Mouse (Mus musculus): ENCODE results near the gene Rrp8.
A peak's percentile ranks its signal among the peaks of the same experiment; 100 is the strongest.
"Not testable (repeated sequence)": the region's sequence is repeated elsewhere in the genome, so short reads cannot be mapped to it uniquely, and the experiment has no call there.

Rrp8 gene

DNA sequence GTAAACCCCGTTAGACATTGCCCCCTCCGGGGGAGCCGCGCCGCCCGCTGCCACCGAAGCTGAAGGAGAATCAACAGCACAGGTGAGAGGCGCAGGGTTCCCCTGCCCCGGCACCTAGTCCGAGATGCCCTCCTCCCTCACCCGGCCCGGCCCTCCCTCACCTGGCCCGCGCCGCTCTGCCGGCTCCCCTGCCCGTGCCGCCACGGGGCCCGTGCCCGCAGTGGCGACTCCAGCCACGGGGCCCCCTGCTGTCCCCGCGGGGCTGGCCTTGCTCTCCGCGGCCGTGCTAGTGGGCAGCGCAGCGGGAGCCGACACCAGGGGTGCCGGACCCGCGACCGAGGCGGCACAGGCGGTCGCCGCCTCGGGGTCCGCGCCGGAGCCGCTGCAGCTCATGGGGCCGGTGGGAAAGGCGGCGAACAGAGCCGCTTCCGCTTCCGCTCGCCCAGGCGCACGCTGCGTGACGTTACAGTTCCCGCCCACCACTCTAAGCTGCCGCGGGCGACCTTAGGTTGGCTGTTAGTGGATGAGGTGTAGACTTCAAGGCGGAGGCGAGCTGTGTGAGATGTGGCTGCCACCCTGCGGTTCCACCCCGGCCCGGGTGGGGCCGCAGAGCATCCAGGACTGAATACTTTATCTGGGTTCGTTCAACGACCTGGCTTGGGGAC is 6.9 kb upstream of the Rrp8 start, which contains the start of gene Taf10:
Taf10 (minus strand) TSS at position 436 of the 665 bp plus-strand sequence.
- DNase-seq (ENCODE audit: low spot score in 2 of 2), result peak; percentile 92 to 93

DNA sequence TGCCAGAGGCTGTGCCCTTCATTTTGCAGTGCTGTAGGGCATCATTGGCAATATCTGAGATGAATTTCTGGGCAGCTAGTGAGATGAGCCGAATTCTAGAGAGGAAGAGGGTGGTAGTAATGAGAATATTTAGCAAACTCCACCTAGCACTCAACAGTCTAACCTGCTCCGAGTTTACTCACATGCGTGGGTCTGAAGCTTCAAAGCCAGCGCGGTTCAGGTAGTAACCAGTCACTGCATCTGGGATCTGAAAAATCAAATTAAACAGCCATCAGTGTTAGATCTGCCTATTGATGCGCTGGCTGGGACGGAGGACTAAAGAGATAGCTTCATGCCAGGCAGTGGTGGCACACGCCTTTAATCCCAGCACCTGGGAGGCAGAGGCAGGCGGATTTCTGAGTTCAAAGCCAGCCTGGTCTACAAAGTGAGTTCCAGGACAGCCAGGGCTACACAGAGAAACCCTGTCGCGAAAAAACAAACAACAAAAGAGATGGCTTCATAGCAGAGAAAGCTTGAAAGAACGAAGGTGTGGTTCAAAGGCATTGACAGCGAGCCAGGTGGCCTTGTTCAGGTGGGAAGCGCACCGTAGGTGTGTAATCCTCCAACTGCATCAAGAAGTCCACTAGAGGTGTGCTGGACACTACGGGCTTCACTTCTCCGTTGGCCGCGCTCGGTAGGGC is 6.2 kb upstream of the Rrp8 start:
- DNase-seq (ENCODE audit: low spot score in 2 of 2), result not testable (repeated sequence)

DNA sequence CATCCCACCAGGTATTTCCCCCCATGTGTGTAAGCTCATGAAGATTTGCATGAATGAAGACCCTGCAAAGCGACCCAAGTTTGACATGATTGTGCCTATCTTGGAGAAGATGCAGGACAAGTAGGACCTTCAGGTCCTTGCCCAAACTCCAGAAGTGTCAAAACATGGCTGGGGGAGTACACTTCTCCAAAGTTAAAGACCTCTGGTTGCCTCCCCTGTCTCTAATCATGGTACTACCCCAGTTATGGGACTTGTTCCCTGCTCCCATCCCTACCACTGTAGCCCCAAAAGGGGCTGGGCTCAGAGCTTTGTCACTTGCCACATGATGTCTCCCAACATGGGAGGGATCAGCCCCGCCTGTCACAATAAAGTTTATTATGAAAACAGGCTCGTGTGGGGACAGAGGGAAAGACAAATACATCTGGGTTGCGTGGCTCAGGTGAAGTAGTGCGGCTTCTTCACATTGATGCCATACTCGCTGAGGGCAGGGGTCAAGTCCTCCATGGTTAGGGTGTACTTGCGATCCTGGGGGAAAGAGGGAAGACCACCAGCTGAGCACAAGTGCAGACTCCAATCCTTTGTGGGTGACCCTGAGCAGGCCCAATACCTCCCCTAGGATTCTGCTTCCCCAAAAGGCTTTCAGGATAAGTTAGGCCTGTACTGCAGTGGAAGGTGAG is 5.5 kb upstream of the Rrp8 start:
- not testable (repeated sequence) for DNase-seq (ENCODE audit: low spot score in 2 of 2)

DNA sequence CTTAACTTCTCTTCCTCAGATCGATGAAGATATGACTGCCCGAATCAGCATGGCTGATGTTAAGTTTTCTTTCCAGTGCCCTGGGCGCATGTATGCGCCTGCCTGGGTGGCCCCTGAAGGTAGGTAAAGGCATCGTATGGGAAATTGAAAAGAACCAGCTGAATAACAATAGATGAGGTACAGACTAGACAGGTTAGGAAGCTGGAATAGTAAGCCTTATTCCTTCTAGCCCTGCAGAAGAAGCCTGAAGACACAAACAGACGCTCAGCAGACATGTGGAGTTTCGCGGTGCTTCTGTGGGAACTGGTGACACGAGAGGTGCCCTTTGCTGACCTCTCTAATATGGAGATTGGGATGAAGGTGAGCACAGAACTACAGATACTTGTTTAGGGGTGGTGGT is 4.8 kb upstream of the Rrp8 start:
- DNase-seq (ENCODE audit: low spot score in 2 of 2), result no peak

DNA sequence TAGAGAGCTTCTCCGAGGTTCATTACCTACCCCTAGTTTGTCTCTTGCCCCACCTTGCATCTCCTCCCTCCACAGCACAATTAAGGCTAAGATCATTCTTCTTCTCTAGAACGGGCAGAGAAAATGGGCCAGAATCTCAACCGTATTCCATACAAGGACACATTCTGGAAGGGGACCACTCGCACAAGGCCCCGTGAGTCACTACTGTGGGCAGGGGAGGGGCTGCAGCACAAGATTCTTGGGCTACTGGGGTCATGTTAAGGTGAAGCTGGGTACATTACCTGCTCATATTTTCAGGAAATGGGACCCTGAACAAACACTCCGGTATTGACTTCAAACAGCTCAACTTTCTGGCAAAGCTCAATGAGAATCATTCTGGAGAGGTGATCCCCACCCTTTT is 3.7 kb upstream of the Rrp8 start:
- DNase-seq (ENCODE audit: low spot score in 2 of 2), result peak in 1 of 2 experiments; percentile 20

DNA sequence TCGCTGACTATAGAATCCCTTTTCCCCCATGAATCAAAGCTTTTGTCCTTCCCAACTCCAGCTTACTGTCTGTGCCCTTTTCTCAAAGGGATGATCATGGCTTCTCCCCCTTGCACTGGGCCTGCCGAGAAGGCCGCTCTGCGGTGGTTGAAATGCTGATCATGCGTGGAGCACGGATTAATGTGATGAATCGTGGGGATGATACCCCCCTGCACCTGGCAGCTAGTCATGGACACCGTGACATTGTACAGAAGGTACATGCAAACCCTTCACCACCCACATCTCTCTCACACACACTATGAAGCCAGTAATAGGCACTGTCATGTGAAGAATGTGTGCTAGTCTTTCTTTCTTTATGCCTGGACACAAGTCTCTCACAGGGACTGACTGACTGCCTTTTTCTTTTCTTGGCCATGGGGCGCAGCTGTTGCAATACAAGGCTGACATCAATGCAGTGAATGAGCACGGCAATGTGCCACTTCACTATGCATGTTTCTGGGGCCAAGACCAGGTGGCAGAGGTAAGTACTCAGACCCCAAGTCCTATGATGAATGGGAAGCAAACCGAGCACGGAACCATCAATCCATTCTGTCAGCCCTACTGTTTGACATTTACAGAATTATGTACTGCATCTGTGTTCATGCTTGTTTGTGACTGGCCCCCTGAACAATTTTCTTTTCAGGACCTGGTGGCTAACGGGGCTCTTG is 3.1 kb upstream of the Rrp8 start:
- peak in 1 of 2 experiments; percentile 31 for DNase-seq (ENCODE audit: low spot score in 2 of 2)

DNA sequence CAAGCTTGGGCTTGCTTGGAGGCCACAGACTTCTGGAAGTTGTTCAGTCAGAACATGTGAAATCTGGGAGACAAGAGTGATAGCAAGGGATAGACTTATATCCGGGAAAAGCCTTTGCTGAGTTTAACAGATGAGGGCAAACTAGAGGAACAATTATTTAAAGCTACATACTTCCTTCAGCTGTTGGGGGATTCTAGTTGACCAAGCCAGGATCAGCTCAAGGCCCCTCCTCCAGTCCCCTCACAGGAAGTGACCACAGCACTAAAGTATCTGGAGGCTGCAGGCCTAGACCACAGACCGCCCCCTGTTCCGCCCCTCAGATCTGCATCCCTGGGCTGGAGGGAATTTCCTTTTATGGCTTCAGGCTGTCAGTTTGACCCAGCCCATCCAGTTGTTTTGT is 1.8 kb upstream of the Rrp8 start:
- peak in 1 of 2 experiments; percentile 50 for DNase-seq (ENCODE audit: low spot score in 2 of 2)

DNA sequence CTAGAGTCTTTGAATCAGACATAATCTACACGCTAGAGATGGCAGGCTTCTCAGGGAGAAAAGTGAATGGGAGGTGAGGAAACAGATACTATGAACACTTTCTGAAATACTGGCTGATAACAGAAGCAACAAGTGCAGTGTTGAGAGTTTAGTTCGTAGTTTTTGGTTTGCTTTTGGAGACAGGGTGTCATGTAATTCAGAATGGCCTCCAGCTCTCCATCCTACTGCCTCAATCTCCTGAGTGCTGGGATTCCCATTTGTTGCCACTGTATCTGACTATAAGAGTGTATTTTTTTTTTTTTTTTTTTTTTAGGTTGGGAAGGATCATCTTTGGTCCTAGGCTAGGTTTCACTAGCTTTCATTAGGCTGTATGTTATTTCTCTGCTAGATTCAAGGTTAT is 1.1 kb upstream of the Rrp8 start:
- DNase-seq (ENCODE audit: low spot score in 2 of 2), result no peak

DNA sequence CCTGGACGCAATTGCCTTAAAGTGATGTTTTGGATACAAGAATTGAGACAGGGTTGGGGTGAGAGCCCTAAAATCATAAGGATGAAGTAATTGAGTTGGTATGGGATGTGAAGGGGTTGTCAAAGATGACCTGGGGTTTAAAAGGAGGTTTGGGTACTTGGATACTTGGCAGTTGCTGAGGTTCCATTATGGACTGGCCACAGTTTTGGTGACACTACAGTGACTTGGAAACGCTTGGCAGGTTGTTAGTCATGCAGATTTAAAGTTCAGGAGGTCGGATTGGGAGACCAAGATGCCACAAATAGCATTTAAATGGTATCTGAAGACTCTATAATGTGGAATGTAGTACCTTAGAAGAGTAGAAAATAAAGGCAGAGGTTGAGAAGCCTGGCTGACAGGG is 463 bp upstream of the Rrp8 start:
- no peak for DNase-seq (ENCODE audit: low spot score in 2 of 2)

DNA sequence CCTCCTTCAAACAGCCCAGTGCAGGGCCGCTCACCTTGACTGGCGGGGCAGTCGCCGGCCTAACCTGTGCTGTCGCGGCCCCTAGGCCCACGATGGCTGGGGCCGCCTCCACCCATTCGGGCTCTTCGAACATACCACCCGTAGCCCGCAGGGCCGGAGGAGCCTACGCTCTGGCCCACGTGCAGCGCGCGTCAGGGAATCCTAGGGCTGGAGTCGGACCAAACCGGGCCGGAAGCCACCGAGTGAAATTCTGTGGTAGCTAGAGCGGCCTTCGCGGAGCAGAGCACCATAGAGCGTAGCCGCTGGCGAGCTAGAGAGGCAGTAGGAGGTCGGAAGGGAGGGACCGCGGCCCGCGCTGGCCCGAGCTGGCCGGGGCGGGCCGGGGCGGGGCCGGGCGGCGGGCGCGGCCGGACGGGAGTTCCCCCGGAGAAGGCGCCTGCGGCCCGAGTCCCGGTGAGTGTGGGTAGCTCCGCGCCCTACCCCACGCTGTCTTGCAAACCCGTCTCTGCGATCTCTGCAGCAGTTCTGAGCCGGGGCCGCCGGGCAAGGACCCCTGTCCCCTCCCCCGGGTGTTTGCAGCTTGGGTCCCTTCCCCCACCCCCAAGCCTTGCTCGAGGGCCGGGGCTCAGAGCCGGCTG is 802 bp downstream of the Rrp8 start, which contains the start of gene Ilk:
Ilk (plus strand) TSS at position 329 of the 638 bp plus-strand sequence.
- peak; percentile 94 to 95 for DNase-seq (ENCODE audit: low spot score in 2 of 2)

DNA sequence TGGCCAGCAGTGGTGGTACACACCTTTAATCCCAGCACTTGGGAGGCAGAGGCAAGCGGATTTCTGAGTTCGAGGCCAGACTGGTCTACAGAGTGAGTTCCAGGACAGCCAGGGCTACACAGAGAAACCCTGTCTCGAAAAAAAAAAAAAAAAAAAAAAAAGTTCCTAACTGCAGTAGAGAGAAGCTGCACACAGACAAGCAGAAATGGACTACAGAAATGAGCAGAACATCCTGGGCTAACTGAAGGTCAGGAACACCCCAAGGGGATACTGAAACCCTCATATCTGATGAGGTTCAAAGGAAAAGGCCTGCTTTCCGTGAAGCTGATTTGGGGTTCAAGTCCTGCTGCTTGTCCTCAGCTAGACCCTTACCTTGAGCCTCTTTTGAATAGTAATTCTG is 1.7 kb downstream of the Rrp8 start:
- DNase-seq (ENCODE audit: low spot score in 2 of 2), result not testable (repeated sequence)

DNA sequence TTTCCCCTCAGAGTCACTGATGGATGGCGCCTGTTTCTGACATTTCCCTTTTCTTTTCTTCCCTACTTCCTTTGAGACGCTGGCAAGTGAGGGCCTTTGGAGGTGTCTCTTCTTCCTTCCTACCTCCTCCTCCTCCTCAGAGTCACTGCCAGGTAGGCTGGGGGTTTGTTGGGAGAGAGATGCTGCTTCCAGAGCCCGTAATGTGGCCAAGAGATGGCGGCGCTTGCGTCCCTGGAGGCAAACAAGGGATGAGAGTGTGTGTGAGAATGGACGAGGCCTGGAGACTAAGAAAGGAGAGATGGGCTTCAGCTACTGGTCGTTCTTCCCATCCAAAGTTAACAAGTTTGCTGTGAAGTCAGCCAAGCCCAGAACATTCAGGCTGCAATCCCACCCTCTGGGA is 2.4 kb downstream of the Rrp8 start:
- no peak for DNase-seq (ENCODE audit: low spot score in 2 of 2)

DNA sequence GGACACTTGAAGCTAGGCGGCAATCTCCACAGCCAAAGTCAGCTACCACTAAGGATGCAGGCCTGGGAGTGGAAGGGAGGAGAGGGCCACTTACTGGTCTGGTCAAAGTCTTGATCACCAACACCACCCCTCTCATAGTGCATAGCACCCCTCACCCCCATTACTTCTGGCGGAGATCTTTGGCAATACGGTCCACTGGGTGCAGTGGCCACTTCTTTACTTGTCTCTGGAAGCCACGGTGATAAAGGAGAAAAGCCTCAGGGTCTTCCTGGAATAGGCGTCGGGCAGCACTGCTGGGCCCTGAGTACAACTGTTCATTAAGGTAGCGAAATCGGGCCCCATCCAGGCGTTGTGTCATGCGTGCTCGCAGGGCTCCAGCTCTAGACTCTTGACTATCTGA is 3.3 kb downstream of the Rrp8 start:
- no peak for DNase-seq (ENCODE audit: low spot score in 2 of 2)

DNA sequence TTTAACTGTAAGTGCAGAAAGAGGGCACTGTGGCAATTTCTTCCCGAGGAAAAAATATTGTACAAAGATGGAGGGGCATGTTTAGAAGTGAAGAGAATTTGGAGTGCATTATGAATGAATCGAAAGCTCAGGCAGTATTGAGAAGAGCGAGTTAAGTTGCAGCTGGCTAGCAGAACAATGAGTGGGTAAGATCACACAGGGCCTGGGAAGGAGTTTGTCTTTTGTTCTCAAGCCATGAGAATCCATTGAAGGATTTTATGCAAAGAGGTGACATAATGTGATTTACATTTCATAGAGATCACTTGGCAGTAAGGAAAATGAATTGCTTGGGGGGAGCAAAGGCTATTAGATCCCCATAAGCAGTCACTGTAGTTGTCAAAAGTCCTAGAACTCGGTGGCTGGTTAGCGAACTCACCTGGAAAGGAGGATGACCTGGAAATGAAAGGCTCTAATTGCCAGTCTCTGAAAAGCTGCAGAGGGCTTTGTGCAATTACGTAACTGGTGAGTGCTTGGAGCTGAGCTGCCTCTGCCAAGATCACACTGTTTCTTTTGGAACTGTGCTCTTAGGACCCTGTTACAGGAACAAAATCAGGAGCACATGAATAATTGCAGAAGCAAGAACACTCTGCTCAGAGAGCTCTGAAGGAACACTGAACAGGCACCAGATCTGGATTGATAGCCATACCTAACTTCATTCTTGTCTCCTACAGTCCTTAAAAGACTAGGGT is 8.3 kb downstream of the Rrp8 start:
- DNase-seq (ENCODE audit: low spot score in 2 of 2), result peak in 1 of 2 experiments; percentile 62

DNA sequence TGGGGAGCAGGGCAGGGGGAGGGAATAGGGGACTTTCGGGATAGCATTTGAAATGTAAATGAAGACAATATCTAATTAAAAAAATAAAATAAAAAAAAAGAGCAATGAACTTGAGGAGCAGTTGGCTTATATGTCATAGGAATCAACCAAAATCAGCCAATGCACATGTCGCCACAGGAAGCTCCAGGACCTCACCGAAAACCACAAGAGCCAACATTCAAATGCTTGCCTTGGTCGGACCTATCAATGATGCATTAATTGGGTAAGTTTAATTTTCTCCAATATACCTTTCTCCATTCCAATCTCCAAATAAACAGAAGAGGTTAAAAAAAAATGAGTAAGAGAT is 10.2 kb downstream of the Rrp8 start:
- no peak for DNase-seq (ENCODE audit: low spot score in 2 of 2)

DNA sequence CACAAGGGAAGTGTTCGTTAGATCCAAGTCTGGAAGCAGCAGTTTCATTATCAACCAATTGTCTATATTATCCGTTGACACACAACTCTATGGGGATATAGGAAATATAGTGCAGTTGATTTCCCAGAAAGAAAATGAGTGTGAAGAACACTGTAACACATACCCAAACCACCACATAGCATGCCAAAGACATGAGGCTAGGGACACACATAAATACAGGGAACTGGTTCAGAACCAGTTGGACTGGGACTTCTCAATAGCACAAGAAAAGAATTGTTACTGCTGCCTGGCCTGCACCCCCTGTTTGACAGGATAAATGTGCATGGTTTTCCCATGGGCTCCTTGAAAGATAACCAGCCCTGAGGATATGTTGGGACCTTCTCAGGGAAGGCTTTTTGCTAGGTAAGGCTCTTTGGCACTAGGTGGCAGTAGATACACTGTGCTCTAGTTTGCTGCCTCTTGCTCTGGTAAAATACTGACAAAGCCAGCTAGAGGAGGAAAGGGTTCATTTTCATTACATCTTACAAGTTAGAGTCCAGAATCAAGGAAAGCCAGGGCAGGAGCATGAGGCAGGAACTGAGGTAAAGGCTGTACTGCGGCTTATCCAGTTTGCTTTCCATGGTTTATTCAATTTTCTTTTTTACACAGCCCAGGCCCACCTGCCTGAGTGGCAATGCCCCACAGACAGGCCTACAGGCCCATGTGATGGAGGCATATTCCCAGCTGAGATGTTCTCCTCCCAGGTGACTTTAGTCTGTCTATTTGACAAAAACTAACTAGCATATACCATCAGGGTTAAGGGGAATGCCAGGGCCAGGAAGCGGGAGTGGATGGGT is 10.8 kb downstream of the Rrp8 start:
- peak; percentile 68 to 75 for DNase-seq (ENCODE audit: low spot score in 2 of 2)

DNA sequence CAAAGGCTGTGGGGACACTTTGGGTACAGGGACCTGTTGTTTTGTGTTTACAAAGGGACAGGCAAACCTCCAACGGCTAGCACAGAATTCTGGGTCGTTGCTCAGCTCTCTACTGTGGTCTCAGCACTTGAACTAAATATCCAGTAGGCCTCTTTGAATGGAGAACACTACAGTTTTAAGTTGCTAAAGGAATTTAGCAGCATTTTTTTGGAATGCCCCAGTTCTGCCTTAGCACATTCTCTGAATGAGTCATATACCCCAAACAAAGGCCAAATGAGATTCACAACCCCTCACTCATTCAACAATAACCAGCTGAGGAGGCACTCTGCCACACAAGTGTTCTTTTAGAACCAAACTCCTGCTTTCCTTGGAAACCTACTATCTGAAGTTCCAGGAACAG is 15.3 kb downstream of the Rrp8 start:
- no peak for DNase-seq (ENCODE audit: low spot score in 2 of 2)

DNA sequence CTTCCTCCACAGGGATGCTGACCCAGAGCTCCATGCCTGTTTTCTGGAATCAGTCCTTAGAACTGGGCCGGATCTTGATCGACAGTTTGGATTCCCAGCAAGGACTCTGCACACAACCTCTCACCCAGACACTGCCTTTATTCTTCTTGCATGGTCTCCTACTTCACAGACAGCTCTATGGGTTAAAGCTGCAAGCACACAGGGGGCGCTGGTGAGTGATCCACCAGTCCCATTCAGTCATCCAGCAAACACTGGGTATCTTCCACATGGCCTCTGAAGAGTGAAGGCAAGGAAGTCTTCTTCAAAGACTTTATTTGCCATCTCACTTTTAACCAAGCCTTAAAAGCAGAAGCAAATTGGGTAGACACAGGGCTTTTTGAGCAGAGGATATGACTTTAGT is 21.8 kb downstream of the Rrp8 start:
- no peak for DNase-seq (ENCODE audit: low spot score in 2 of 2)

DNA sequence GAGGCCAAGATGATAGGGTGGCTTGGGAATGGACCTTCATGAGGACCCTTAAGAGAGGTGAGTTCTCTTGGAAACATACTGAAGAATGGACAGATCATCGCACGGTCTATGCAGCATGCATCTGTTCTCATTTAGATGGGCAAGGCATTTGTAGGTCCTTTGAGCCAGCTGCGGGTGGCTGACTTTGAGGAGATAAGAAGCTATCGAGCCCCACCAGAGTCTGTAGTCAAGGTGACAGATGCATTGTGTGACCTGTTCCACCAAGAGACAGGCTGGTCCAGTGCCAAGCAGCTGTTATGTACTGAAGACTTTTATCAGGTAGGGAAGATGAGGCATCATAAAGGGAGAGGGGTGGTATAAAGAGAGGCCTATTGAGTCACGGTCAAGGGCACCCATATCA is 28.5 kb downstream of the Rrp8 start:
- no peak for DNase-seq (ENCODE audit: low spot score in 2 of 2)

DNA sequence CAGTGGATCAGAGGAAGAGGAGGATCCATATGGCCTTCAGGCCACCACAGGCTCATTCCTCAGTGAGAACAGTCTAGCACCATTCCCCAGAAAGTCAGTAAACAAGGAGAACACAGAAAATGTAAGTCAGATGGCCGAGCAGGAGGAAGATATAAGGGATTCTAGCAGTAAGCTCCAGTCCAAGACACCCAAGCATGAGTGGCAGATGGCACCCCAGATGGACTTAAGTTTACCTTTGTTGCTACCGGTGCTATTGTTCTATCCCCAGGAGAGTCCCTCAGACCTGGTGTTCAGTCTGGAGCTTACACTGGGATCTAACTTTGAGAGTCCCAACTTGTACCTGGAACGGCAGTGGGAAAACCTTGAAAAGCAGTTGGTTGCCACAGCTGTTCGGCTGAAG is 33.4 kb downstream of the Rrp8 start:
- DNase-seq (ENCODE audit: low spot score in 2 of 2), result no peak

All from right cerebral cortex, postnatal 10 days (tissue).